In the genomic region with DNA sequence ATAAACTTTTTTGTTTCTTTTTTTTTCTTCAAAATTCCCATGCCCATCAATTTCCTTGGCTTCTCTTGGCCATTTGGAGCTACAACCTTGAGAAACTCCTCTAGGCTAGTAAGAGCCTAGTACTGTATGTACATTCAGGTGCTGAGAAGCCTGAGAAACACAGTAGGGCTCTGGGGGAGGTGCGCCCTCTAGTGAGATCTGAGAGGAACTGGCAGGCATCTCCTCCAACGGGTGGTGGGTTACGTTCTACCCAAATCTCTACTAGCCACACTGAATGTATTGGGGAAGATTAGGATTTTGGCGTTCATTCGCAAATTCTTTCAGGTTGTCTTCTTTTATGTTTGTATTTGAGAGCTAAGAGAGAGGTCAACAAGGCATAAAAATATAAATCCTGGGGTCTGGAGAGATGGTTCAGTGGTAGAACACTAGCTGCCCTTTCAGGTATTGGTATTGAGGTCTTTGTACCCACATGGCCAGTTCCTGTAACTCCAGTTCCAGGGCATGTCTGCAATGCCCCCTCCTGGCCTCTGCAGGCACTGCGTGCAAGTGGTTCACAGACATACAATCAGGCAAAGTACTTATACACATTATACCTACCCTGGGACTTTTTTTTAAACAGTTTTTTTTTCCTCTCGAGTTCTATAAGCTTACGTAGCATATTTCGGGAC, we compare ENCODE assay signal across 8 mouse cellular contexts. TPM values are rescaled to one million over a fixed set of nuclear protein-coding genes. Genes with fewer than 3 reads are reported as not detected.
DNase-seq lines count a peak whose midpoint lies in the region.

No protein-coding gene starts in this region.

- peaks cover 100% of the 10 kb centered on the region for H3K27me3 ChIP-seq in heart, embryonic 10.5 days (ENCODE audit: insufficient read depth, poor library complexity, severe bottlenecking)
- peaks cover 99% of the 10 kb centered on the region for H3K27me3 ChIP-seq in hindbrain, embryonic 10.5 days (ENCODE audit: insufficient read depth, poor library complexity, severe bottlenecking)

- H3K9me3 ChIP-seq in heart, embryonic 10.5 days = no peaks in the 10 kb centered on the region
- no peaks in the 10 kb centered on the region for H3K9me3 ChIP-seq in hindbrain, embryonic 10.5 days

- 11% methylated on average over 9 of the region's 9 CpGs for WGBS in heart, embryonic 10.5 days
- 13% methylated on average over 9 of the region's 9 CpGs for WGBS in hindbrain, embryonic 10.5 days

- H3K27ac ChIP-seq in heart, embryonic 10.5 days = no peak overlapping the region
- no peak overlapping the region for H3K27ac ChIP-seq in hindbrain, embryonic 10.5 days

- H3K4me3 ChIP-seq in heart, embryonic 10.5 days = no peak overlapping the region
- no peak overlapping the region for H3K4me3 ChIP-seq in hindbrain, embryonic 10.5 days

- DNase-seq in heart, adult 18-20 months = peak; percentile 53 to 73
- DNase-seq in heart, embryonic 10.5 days (ENCODE audit: low spot score) = no peak
- peak; percentile 52 to 57 for DNase-seq in adrenal gland, adult 18-20 months (ENCODE audit: low spot score in 2 of 2)
- DNase-seq in embryo, embryonic 10 days (ENCODE audit: low spot score) = peak; percentile 87
- DNase-seq in hindbrain, embryonic 10.5 days (ENCODE audit: low spot score) = peak; percentile 74
- peak; percentile 43 for DNase-seq in layer of hippocampus, adult 9-10 months (ENCODE audit: low spot score)
- peak; percentile 81 for DNase-seq in mesoderm, embryonic 11.5 days (ENCODE audit: low read depth, low spot score)
- DNase-seq in spleen, adult 12 weeks (ENCODE audit: low spot score) = peak; percentile 34

- H3K4me1 ChIP-seq in heart, embryonic 10.5 days = peaks cover 34% of the 10 kb centered on the region
- peaks cover 32% of the 10 kb centered on the region for H3K4me1 ChIP-seq in hindbrain, embryonic 10.5 days (replicated peaks)

- H3K36me3 ChIP-seq in heart, embryonic 10.5 days = no peaks in the 10 kb centered on the region
- no peaks in the 10 kb centered on the region for H3K36me3 ChIP-seq in hindbrain, embryonic 10.5 days

RNA-seq across cellular contexts. Expression of gene Duoxa2, which starts 4.0 kb away (rescaled TPM):
- total RNA-seq in heart, adult 18-20 months (2021) = under 1 TPM in 1 of 2 experiments, not detected in 1; 0.18 TPM
- 0.26 TPM in 1 of 2 replicates, not detected in the other for polyA plus RNA-seq in heart, embryonic 10.5 days (2016; fragmentation: Nextera tagmentation; extraction: Ambion mirVana)
- total RNA-seq in adrenal gland, adult 18-20 months (2021) = not detected
- not detected in 2 replicates for polyA plus RNA-seq in hindbrain, embryonic 10.5 days (2016; fragmentation: Nextera tagmentation; extraction: Ambion mirVana)

RNA-seq across cellular contexts. Expression of gene Duox2, which starts 4.5 kb away (rescaled TPM):
- under 1 TPM; 0.27 to 0.44 TPM for total RNA-seq in heart, adult 18-20 months (2021)
- not detected in 2 replicates for polyA plus RNA-seq in heart, embryonic 10.5 days (2016; fragmentation: Nextera tagmentation; extraction: Ambion mirVana)
- under 1 TPM in 1 of 2 experiments, not detected in 1; 0.13 TPM for total RNA-seq in adrenal gland, adult 18-20 months (2021)
- polyA plus RNA-seq in hindbrain, embryonic 10.5 days (2016; fragmentation: Nextera tagmentation; extraction: Ambion mirVana) = not detected in 2 replicates

RNA-seq across cellular contexts. Expression of gene Duoxa1, which starts 10.8 kb away (rescaled TPM):
- total RNA-seq in heart, adult 18-20 months (2021) = under 1 TPM in 1 of 2 experiments, not detected in 1; 0.25 TPM
- not detected in 2 replicates for polyA plus RNA-seq in heart, embryonic 10.5 days (2016; fragmentation: Nextera tagmentation; extraction: Ambion mirVana)
- total RNA-seq in adrenal gland, adult 18-20 months (2021) = not detected
- polyA plus RNA-seq in hindbrain, embryonic 10.5 days (2016; fragmentation: Nextera tagmentation; extraction: Ambion mirVana) = not detected in 2 replicates

RNA-seq across cellular contexts. Expression of gene Duox1, which starts 12.8 kb away (rescaled TPM):
- total RNA-seq in heart, adult 18-20 months (2021) = under 1 TPM; 0.17 to 0.28 TPM
- polyA plus RNA-seq in heart, embryonic 10.5 days (2016; fragmentation: Nextera tagmentation; extraction: Ambion mirVana) = 0.02 TPM in 1 of 2 replicates, not detected in the other
- total RNA-seq in adrenal gland, adult 18-20 months (2021) = under 1 TPM in 1 of 2 experiments, not detected in 1; 0.07 TPM
- 0.04 TPM in 1 of 2 replicates, not detected in the other for polyA plus RNA-seq in hindbrain, embryonic 10.5 days (2016; fragmentation: Nextera tagmentation; extraction: Ambion mirVana)
